Mouse (Mus musculus): ENCODE measurements around the gene Zdhhc19. TPM values are rescaled to one million over a fixed set of nuclear protein-coding genes. Genes with fewer than 3 reads are reported as not detected.

The Zdhhc19 gene
- polyA plus RNA-seq, 1 experiment from 2014 or later, result not detected

- 88% methylated on average over 5 of the region's 5 CpGs for WGBS
- ATAC-seq (ENCODE audit: insufficient number of reproducible peaks, insufficient read depth, low FRiP score, low TSS enrichment, low read depth), result no peak
- no peaks in the 10 kb centered on the region for H3K36me3 ChIP-seq
- H3K27me3 ChIP-seq, result no peaks in the 10 kb centered on the region
- no peaks in the 10 kb centered on the region for H3K4me1 ChIP-seq (replicated peaks)
- H3K27ac ChIP-seq, result no peak overlapping the region
- no peak overlapping the region for H3K4me2 ChIP-seq
- H3K4me3 ChIP-seq (replicated peaks), result no peak overlapping the region
- no peak overlapping the region for H3K9ac ChIP-seq (replicated peaks)
- no peaks in the 10 kb centered on the region for H3K9me3 ChIP-seq
Measured at GRCm38 (mm10) chr16:32563056-32563793, 67.2 kb downstream of the Zdhhc19 start.

- Histone ChIP-seq H3K27me3 (no peaks in the 10 kb centered on the region), H3K36me3 (no peaks in the 10 kb centered on the region), H3K4me1 (replicated peaks) (no peaks in the 10 kb centered on the region), H3K27ac (no peak overlapping the region; the same call in 1 of the 2 replicates), H3K4me3 (replicated peaks) (no peak overlapping the region), H3K9me3 (no peaks in the 10 kb centered on the region), H3K9ac (replicated peaks) (no peak overlapping the region), H3K4me2 (no peak overlapping the region)
- 74% methylated on average over 4 of the region's 4 CpGs for WGBS
- no peak for ATAC-seq (ENCODE audit: insufficient number of reproducible peaks, insufficient read depth, low FRiP score, low TSS enrichment, low read depth)
Measured at GRCm38 (mm10) chr16:32567282-32567681, 71.2 kb downstream of the Zdhhc19 start.

- 69% methylated on average over 6 of the region's 6 CpGs for WGBS
Measured at GRCm38 (mm10) chr16:32568401-32568800, 72.3 kb downstream of the Zdhhc19 start.

GRCm38 (mm10) chr16:32570042-32570441 lies 74.0 kb downstream of the Zdhhc19 start:
- Histone ChIP-seq H3K4me2 (no peak overlapping the region), H3K27ac (no peak overlapping the region), H3K4me1 (replicated peaks) (no peaks in the 10 kb centered on the region), H3K27me3 (no peaks in the 10 kb centered on the region), H3K4me3 (replicated peaks) (no peak overlapping the region), H3K9me3 (no peaks in the 10 kb centered on the region), H3K9ac (replicated peaks) (no peak overlapping the region), H3K36me3 (no peaks in the 10 kb centered on the region)
- no peak for ATAC-seq (ENCODE audit: insufficient number of reproducible peaks, insufficient read depth, low FRiP score, low TSS enrichment, low read depth)
- 95% methylated on average over 3 of the region's 3 CpGs for WGBS

More at GRCm38 (mm10) chr16:32568401-32568800, 72.3 kb downstream of the Zdhhc19 start:
- Histone ChIP-seq H3K9me3 (no peaks in the 10 kb centered on the region), H3K27me3 (no peaks in the 10 kb centered on the region), H3K4me1 (replicated peaks) (no peaks in the 10 kb centered on the region), H3K27ac (no peak overlapping the region), H3K9ac (replicated peaks) (no peak overlapping the region), H3K36me3 (no peaks in the 10 kb centered on the region), H3K4me3 (replicated peaks) (no peak overlapping the region), H3K4me2 (no peak overlapping the region)
- no peak for ATAC-seq (ENCODE audit: insufficient number of reproducible peaks, insufficient read depth, low FRiP score, low TSS enrichment, low read depth)

- no peak overlapping the region for H3K4me2 ChIP-seq
Measured at GRCm38 (mm10) chr16:32572528-32572927, 76.5 kb downstream of the Zdhhc19 start.

GRCm38 (mm10) chr16:32586482-32586881 lies 90.4 kb downstream of the Zdhhc19 start:
- WGBS, result 89% methylated on average over 4 of the region's 4 CpGs
- no peaks in the 10 kb centered on the region for H3K4me1 ChIP-seq (replicated peaks)

More at GRCm38 (mm10) chr16:32572528-32572927, 76.5 kb downstream of the Zdhhc19 start:
- no peaks in the 10 kb centered on the region for H3K27me3 ChIP-seq
- H3K27ac ChIP-seq, result no peak overlapping the region
- no peaks in the 10 kb centered on the region for H3K36me3 ChIP-seq
- 88% methylated on average over 4 of the region's 4 CpGs for WGBS
- no peak overlapping the region for H3K9ac ChIP-seq (replicated peaks)
- ATAC-seq (ENCODE audit: insufficient number of reproducible peaks, insufficient read depth, low FRiP score, low TSS enrichment, low read depth), result no peak
- no peak overlapping the region for H3K4me3 ChIP-seq (replicated peaks)
- H3K4me1 ChIP-seq (replicated peaks), result no peaks in the 10 kb centered on the region
- no peaks in the 10 kb centered on the region for H3K9me3 ChIP-seq

GRCm38 (mm10) chr16:32588568-32588967 lies 92.5 kb downstream of the Zdhhc19 start:
- no peaks in the 10 kb centered on the region for H3K27me3 ChIP-seq
- H3K4me2 ChIP-seq, result no peak overlapping the region
- H3K9ac ChIP-seq (replicated peaks), result no peak overlapping the region
- 90% methylated on average over 3 of the region's 3 CpGs for WGBS
- ATAC-seq (ENCODE audit: insufficient number of reproducible peaks, insufficient read depth, low FRiP score, low TSS enrichment, low read depth), result no peak
- no peak overlapping the region for H3K4me3 ChIP-seq (replicated peaks)
- no peaks in the 10 kb centered on the region for H3K36me3 ChIP-seq
- no peak overlapping the region for H3K27ac ChIP-seq
- H3K9me3 ChIP-seq, result no peaks in the 10 kb centered on the region
- H3K4me1 ChIP-seq (replicated peaks), result no peaks in the 10 kb centered on the region

More at GRCm38 (mm10) chr16:32586482-32586881, 90.4 kb downstream of the Zdhhc19 start:
- Histone ChIP-seq H3K9me3 (no peaks in the 10 kb centered on the region), H3K36me3 (no peaks in the 10 kb centered on the region), H3K27me3 (no peaks in the 10 kb centered on the region), H3K4me2 (no peak overlapping the region), H3K27ac (no peak overlapping the region), H3K9ac (replicated peaks) (no peak overlapping the region), H3K4me3 (replicated peaks) (no peak overlapping the region)
- no peak for ATAC-seq (ENCODE audit: insufficient number of reproducible peaks, insufficient read depth, low FRiP score, low TSS enrichment, low read depth)

- H3K36me3 ChIP-seq, result no peaks in the 10 kb centered on the region
- no peaks in the 10 kb centered on the region for H3K4me1 ChIP-seq (replicated peaks)
- H3K9me3 ChIP-seq, result no peaks in the 10 kb centered on the region
- no peak overlapping the region for H3K4me2 ChIP-seq
- no peak overlapping the region for H3K9ac ChIP-seq (replicated peaks)
- no peak overlapping the region for H3K27ac ChIP-seq
- ATAC-seq (ENCODE audit: insufficient number of reproducible peaks, insufficient read depth, low FRiP score, low TSS enrichment, low read depth), result no peak
- WGBS, result 91% methylated on average over 8 of the region's 8 CpGs
- H3K27me3 ChIP-seq, result no peaks in the 10 kb centered on the region
- H3K4me3 ChIP-seq (replicated peaks), result no peak overlapping the region
Measured at GRCm38 (mm10) chr16:32591521-32591920, 95.5 kb downstream of the Zdhhc19 start.

- Histone ChIP-seq H3K4me1 (replicated peaks) (no peaks in the 10 kb centered on the region; the same call in 1 of the 2 replicates), H3K36me3 (no peaks in the 10 kb centered on the region), H3K9ac (replicated peaks) (no peak overlapping the region), H3K9me3 (no peaks in the 10 kb centered on the region), H3K4me2 (no peak overlapping the region), H3K4me3 (replicated peaks) (no peak overlapping the region), H3K27ac (no peak overlapping the region), H3K27me3 (no peaks in the 10 kb centered on the region)
- no peak for ATAC-seq (ENCODE audit: insufficient number of reproducible peaks, insufficient read depth, low FRiP score, low TSS enrichment, low read depth)
- WGBS, result 88% methylated on average over 5 of the region's 5 CpGs
Measured at GRCm38 (mm10) chr16:32593283-32593805, 97.3 kb downstream of the Zdhhc19 start.

GRCm38 (mm10) chr16:32593916-32594315 lies 97.9 kb downstream of the Zdhhc19 start:
- no peaks in the 10 kb centered on the region; the same call in 1 of the 2 replicates for H3K4me1 ChIP-seq (replicated peaks)
- WGBS, result 71% methylated on average over 5 of the region's 5 CpGs
- no peak for ATAC-seq (ENCODE audit: insufficient number of reproducible peaks, insufficient read depth, low FRiP score, low TSS enrichment, low read depth)
- H3K4me2 ChIP-seq, result no peak overlapping the region
- no peak overlapping the region for H3K27ac ChIP-seq
- no peaks in the 10 kb centered on the region for H3K9me3 ChIP-seq
- H3K4me3 ChIP-seq (replicated peaks), result no peak overlapping the region
- no peaks in the 10 kb centered on the region for H3K36me3 ChIP-seq
- H3K27me3 ChIP-seq, result no peaks in the 10 kb centered on the region
- no peak overlapping the region for H3K9ac ChIP-seq (replicated peaks)

GRCm38 (mm10) chr16:32594701-32595100 lies 98.6 kb downstream of the Zdhhc19 start:
- Histone ChIP-seq H3K9me3 (no peaks in the 10 kb centered on the region), H3K27ac (no peak overlapping the region), H3K9ac (replicated peaks) (no peak overlapping the region), H3K4me1 (replicated peaks) (no peaks in the 10 kb centered on the region; the same call in 1 of the 2 replicates), H3K27me3 (no peaks in the 10 kb centered on the region), H3K4me3 (replicated peaks) (no peak overlapping the region), H3K36me3 (no peaks in the 10 kb centered on the region), H3K4me2 (no peak overlapping the region)
- WGBS, result 83% methylated on average over 5 of the region's 5 CpGs
- ATAC-seq (ENCODE audit: insufficient number of reproducible peaks, insufficient read depth, low FRiP score, low TSS enrichment, low read depth), result no peak

All from limb, embryonic 12.5 days (tissue).